Mouse (Mus musculus): Measurements from ENCODE around the gene Gm10722. TPM values are rescaled to one million over a fixed set of nuclear protein-coding genes. Genes with fewer than 3 reads are reported as not detected.
A peak's percentile ranks its signal among the peaks of the same experiment; 100 is the strongest.
"Not testable (repeated sequence)": the region's sequence is repeated elsewhere in the genome, so short reads cannot be mapped to it uniquely, and the experiment has no call there.

Gene Gm10722
- total and polyA plus RNA-seq, 2 experiments = not detected

GRCm38 (mm10) chr9:3023985-3024648 is 23.4 kb downstream of the Gm10722 start:
- H3K79me2 ChIP-seq (ENCODE audit: control insufficient read depth, insufficient read depth, low read length); H3K4me3 ChIP-seq (ENCODE audit: insufficient read depth, low read depth, low read length); H3K9ac ChIP-seq (ENCODE audit: low read depth, low read length); DNase-seq (ENCODE audit: extremely low read depth, low read depth, low spot score); H3K27me3 ChIP-seq (ENCODE audit: control insufficient read depth, insufficient read depth, low read length); H3K36me3 ChIP-seq (ENCODE audit: control insufficient read depth, insufficient read depth, low read length); H3K27ac ChIP-seq (replicated peaks; ENCODE audit: insufficient read depth, low read depth, low read length); H3K4me1 ChIP-seq (ENCODE audit: control insufficient read depth, insufficient read depth, low read length): not testable (repeated sequence)
- 78% methylated on average over 16 of the region's 16 CpGs for WGBS

GRCm38 (mm10) chr9:3024912-3025467 is 24.3 kb downstream of the Gm10722 start, which contains the start of gene Gm10717:
Gene Gm10717, plus strand, starts transcription at chr9:3025417.
- not testable (repeated sequence) for H3K27ac ChIP-seq (replicated peaks; ENCODE audit: insufficient read depth, low read depth, low read length); H3K9ac ChIP-seq (ENCODE audit: low read depth, low read length); H3K4me3 ChIP-seq (ENCODE audit: insufficient read depth, low read depth, low read length); H3K27me3 ChIP-seq (ENCODE audit: control insufficient read depth, insufficient read depth, low read length); H3K79me2 ChIP-seq (ENCODE audit: control insufficient read depth, insufficient read depth, low read length); H3K4me1 ChIP-seq (ENCODE audit: control insufficient read depth, insufficient read depth, low read length); DNase-seq (ENCODE audit: extremely low read depth, low read depth, low spot score); H3K36me3 ChIP-seq (ENCODE audit: control insufficient read depth, insufficient read depth, low read length)
- 71% methylated on average over 12 of the region's 12 CpGs for WGBS

- H3K36me3 ChIP-seq (ENCODE audit: control insufficient read depth, insufficient read depth, low read length); H3K79me2 ChIP-seq (ENCODE audit: control insufficient read depth, insufficient read depth, low read length); H3K4me3 ChIP-seq (ENCODE audit: insufficient read depth, low read depth, low read length); H3K9ac ChIP-seq (ENCODE audit: low read depth, low read length); H3K27me3 ChIP-seq (ENCODE audit: control insufficient read depth, insufficient read depth, low read length); H3K27ac ChIP-seq (replicated peaks; ENCODE audit: insufficient read depth, low read depth, low read length); H3K4me1 ChIP-seq (ENCODE audit: control insufficient read depth, insufficient read depth, low read length); DNase-seq (ENCODE audit: extremely low read depth, low read depth, low spot score): not testable (repeated sequence)
- WGBS = 75% methylated on average over 5 of the region's 6 CpGs
Observed at GRCm38 (mm10) chr9:3025653-3026052, 24.9 kb downstream of the Gm10722 start.

- not testable (repeated sequence) for DNase-seq (ENCODE audit: extremely low read depth, low read depth, low spot score); H3K27ac ChIP-seq (replicated peaks; ENCODE audit: insufficient read depth, low read depth, low read length); H3K4me3 ChIP-seq (ENCODE audit: insufficient read depth, low read depth, low read length); H3K36me3 ChIP-seq (ENCODE audit: control insufficient read depth, insufficient read depth, low read length); H3K9ac ChIP-seq (ENCODE audit: low read depth, low read length); H3K4me1 ChIP-seq (ENCODE audit: control insufficient read depth, insufficient read depth, low read length); H3K27me3 ChIP-seq (ENCODE audit: control insufficient read depth, insufficient read depth, low read length); H3K79me2 ChIP-seq (ENCODE audit: control insufficient read depth, insufficient read depth, low read length)
- 74% methylated on average over 5 of the region's 5 CpGs for WGBS
Observed at GRCm38 (mm10) chr9:3026136-3026535, 25.4 kb downstream of the Gm10722 start.

GRCm38 (mm10) chr9:3026741-3027140 is 26.0 kb downstream of the Gm10722 start:
- H3K36me3 ChIP-seq (ENCODE audit: control insufficient read depth, insufficient read depth, low read length); DNase-seq (ENCODE audit: extremely low read depth, low read depth, low spot score): not testable (repeated sequence)
- 68% methylated on average over 9 of the region's 9 CpGs for WGBS

GRCm38 (mm10) chr9:3027200-3027599 is 26.5 kb downstream of the Gm10722 start:
- not testable (repeated sequence) for H3K27me3 ChIP-seq (ENCODE audit: control insufficient read depth, insufficient read depth, low read length)
- peak; percentile 52 for DNase-seq (ENCODE audit: extremely low read depth, low read depth, low spot score)
- 71% methylated on average over 9 of the region's 9 CpGs for WGBS

More at GRCm38 (mm10) chr9:3026741-3027140, 26.0 kb downstream of the Gm10722 start:
- not testable (repeated sequence) for H3K4me3 ChIP-seq (ENCODE audit: insufficient read depth, low read depth, low read length); H3K9ac ChIP-seq (ENCODE audit: low read depth, low read length); H3K79me2 ChIP-seq (ENCODE audit: control insufficient read depth, insufficient read depth, low read length); H3K27ac ChIP-seq (replicated peaks; ENCODE audit: insufficient read depth, low read depth, low read length); H3K4me1 ChIP-seq (ENCODE audit: control insufficient read depth, insufficient read depth, low read length); H3K27me3 ChIP-seq (ENCODE audit: control insufficient read depth, insufficient read depth, low read length)

GRCm38 (mm10) chr9:3029276-3030000 is 28.7 kb downstream of the Gm10722 start:
- not testable (repeated sequence) for H3K27ac ChIP-seq (replicated peaks; ENCODE audit: insufficient read depth, low read depth, low read length); H3K9ac ChIP-seq (ENCODE audit: low read depth, low read length); H3K27me3 ChIP-seq (ENCODE audit: control insufficient read depth, insufficient read depth, low read length); H3K4me1 ChIP-seq (ENCODE audit: control insufficient read depth, insufficient read depth, low read length); H3K4me3 ChIP-seq (ENCODE audit: insufficient read depth, low read depth, low read length); H3K79me2 ChIP-seq (ENCODE audit: control insufficient read depth, insufficient read depth, low read length); H3K36me3 ChIP-seq (ENCODE audit: control insufficient read depth, insufficient read depth, low read length); DNase-seq (ENCODE audit: extremely low read depth, low read depth, low spot score)
- 67% methylated on average over 14 of the region's 16 CpGs for WGBS

More at GRCm38 (mm10) chr9:3027200-3027599, 26.5 kb downstream of the Gm10722 start:
- H3K36me3 ChIP-seq (ENCODE audit: control insufficient read depth, insufficient read depth, low read length); H3K27ac ChIP-seq (replicated peaks; ENCODE audit: insufficient read depth, low read depth, low read length); H3K79me2 ChIP-seq (ENCODE audit: control insufficient read depth, insufficient read depth, low read length); H3K4me1 ChIP-seq (ENCODE audit: control insufficient read depth, insufficient read depth, low read length); H3K4me3 ChIP-seq (ENCODE audit: insufficient read depth, low read depth, low read length); H3K9ac ChIP-seq (ENCODE audit: low read depth, low read length): not testable (repeated sequence)

- not testable (repeated sequence) for H3K4me3 ChIP-seq (ENCODE audit: insufficient read depth, low read depth, low read length); H3K27ac ChIP-seq (replicated peaks; ENCODE audit: insufficient read depth, low read depth, low read length); H3K36me3 ChIP-seq (ENCODE audit: control insufficient read depth, insufficient read depth, low read length); H3K4me1 ChIP-seq (ENCODE audit: control insufficient read depth, insufficient read depth, low read length); H3K79me2 ChIP-seq (ENCODE audit: control insufficient read depth, insufficient read depth, low read length); H3K27me3 ChIP-seq (ENCODE audit: control insufficient read depth, insufficient read depth, low read length); H3K9ac ChIP-seq (ENCODE audit: low read depth, low read length)
- WGBS = 53% methylated on average over 3 of the region's 10 CpGs
- peak; percentile 82 for DNase-seq (ENCODE audit: extremely low read depth, low read depth, low spot score)
Observed at GRCm38 (mm10) chr9:3030677-3031318, 30.1 kb downstream of the Gm10722 start.

Data from liver, adult 2 months (tissue).